Mouse (Mus musculus) ES-E14 (cell line): ENCODE results near the gene Bcl9.

Source experiments
- CHD2 ChIP-seq: IDR thresholded peaks from 2 replicates; pipeline ENCODE4 v1.6.1; 2014; ENCODE audit warnings: mild to moderate bottlenecking, low read depth, low read length, inconsistent platforms
- HCFC1 ChIP-seq: IDR thresholded peaks from 2 replicates; pipeline ENCODE4 v1.6.1; 2012; ENCODE audit warnings: low read length, inconsistent platforms, borderline replicate concordance; ENCODE audit not compliant: insufficient read depth
- ZNF384 ChIP-seq: IDR thresholded peaks from 2 replicates; pipeline ENCODE4 v1.6.1; 2012; ENCODE audit warnings: low read depth, low read length, inconsistent platforms

DNA sequence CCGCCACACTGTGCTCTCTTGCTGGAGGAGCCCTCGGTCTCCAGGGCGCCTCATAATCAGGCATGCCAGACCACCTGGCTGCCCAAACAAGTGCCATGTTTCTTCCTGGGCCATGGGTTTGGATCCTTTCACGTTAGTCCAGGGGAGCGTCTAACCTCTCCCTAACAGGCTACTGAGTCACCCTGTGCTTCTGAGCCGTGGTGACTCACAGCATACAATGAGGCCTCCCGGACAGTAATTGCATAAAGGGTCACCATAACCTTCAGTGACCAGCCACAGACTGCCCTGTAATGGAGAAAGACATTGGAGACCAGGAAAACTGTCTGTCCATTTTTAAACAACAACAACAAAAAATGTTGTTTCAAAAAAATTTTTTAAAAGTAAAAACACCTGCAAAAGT, 2.7 kb upstream of the Bcl9 start:
- TF ChIP-seq ZNF384 (no peak), HCFC1 (no peak), CHD2 (no peak)
